Mouse (Mus musculus): ENCODE results near the gene Nedd9. TPM values are rescaled to one million over a fixed set of nuclear protein-coding genes. Genes with fewer than 3 reads are reported as not detected.

Gene Nedd9
- polyA plus RNA-seq, 1 experiment from 2014 or later = 12.4 TPM

- 19% methylated on average over 6 of the region's 6 CpGs for WGBS
- peak overlapping the region; percentile 38; the same call in 1 of the 2 replicates for H3K27ac ChIP-seq (replicated peaks)
Measured at GRCm38 (mm10) chr13:41402441-41403003, 84.6 kb downstream of the Nedd9 start.

GRCm38 (mm10) chr13:41401775-41402174 is 85.4 kb downstream of the Nedd9 start:
- no peak overlapping the region for H3K9ac ChIP-seq (replicated peaks)
- no peaks in the 10 kb centered on the region for H3K36me3 ChIP-seq
- H3K9me3 ChIP-seq (replicated peaks) = no peaks in the 10 kb centered on the region
- peak; percentile 92 for ATAC-seq (ENCODE audit: low FRiP score)
- H3K4me1 ChIP-seq = 0 out of 2 replicates have a peak, but pooled peaks cover 9% of the 10 kb centered on the region
- no peaks in the 10 kb centered on the region for H3K27me3 ChIP-seq (replicated peaks)
- 17% methylated on average over 5 of the region's 6 CpGs for WGBS
- H3K4me3 ChIP-seq (replicated peaks) = no peak overlapping the region
- peak overlapping the region; percentile 9; the same call in 1 of the 2 replicates for H3K4me2 ChIP-seq
- peak overlapping the region; percentile 45; the same call in 1 of the 2 replicates for H3K27ac ChIP-seq (replicated peaks)

More at GRCm38 (mm10) chr13:41402441-41403003, 84.6 kb downstream of the Nedd9 start:
- Histone ChIP-seq H3K4me1 (0 out of 2 replicates have a peak, but pooled peaks cover 9% of the 10 kb centered on the region), H3K27me3 (replicated peaks) (no peaks in the 10 kb centered on the region), H3K9me3 (replicated peaks) (no peaks in the 10 kb centered on the region), H3K36me3 (no peaks in the 10 kb centered on the region), H3K4me2 (peak overlapping the region; percentile 9; the same call in 1 of the 2 replicates), H3K9ac (replicated peaks) (no peak overlapping the region), H3K4me3 (replicated peaks) (no peak overlapping the region)
- ATAC-seq (ENCODE audit: low FRiP score) = peak; percentile 66

- no peak overlapping the region for H3K4me3 ChIP-seq (replicated peaks)
- no peak for ATAC-seq (ENCODE audit: low FRiP score)
Measured at GRCm38 (mm10) chr13:41400289-41400688, 86.9 kb downstream of the Nedd9 start.

GRCm38 (mm10) chr13:41392191-41392590 is 95.0 kb downstream of the Nedd9 start:
- Histone ChIP-seq H3K27me3 (replicated peaks) (no peaks in the 10 kb centered on the region), H3K4me3 (replicated peaks) (no peak overlapping the region), H3K27ac (replicated peaks) (no peak overlapping the region), H3K9ac (replicated peaks) (no peak overlapping the region), H3K4me2 (no peak overlapping the region), H3K36me3 (no peaks in the 10 kb centered on the region), H3K9me3 (replicated peaks) (no peaks in the 10 kb centered on the region), H3K4me1 (no peaks in the 10 kb centered on the region)
- 94% methylated on average over 2 of the region's 2 CpGs for WGBS
- no peak for ATAC-seq (ENCODE audit: low FRiP score)

More at GRCm38 (mm10) chr13:41400289-41400688, 86.9 kb downstream of the Nedd9 start:
- Histone ChIP-seq H3K27ac (replicated peaks) (no peak overlapping the region), H3K27me3 (replicated peaks) (no peaks in the 10 kb centered on the region), H3K4me1 (0 out of 2 replicates have a peak, but pooled peaks cover 9% of the 10 kb centered on the region), H3K36me3 (no peaks in the 10 kb centered on the region), H3K9ac (replicated peaks) (no peak overlapping the region), H3K9me3 (replicated peaks) (no peaks in the 10 kb centered on the region), H3K4me2 (no peak overlapping the region)
- WGBS = 88% methylated on average over 3 of the region's 3 CpGs

- Histone ChIP-seq H3K4me1 (0 out of 2 replicates have a peak, but pooled peaks cover 3% of the 10 kb centered on the region), H3K27me3 (replicated peaks) (no peaks in the 10 kb centered on the region), H3K36me3 (no peaks in the 10 kb centered on the region), H3K9me3 (replicated peaks) (no peaks in the 10 kb centered on the region), H3K4me2 (no peak overlapping the region), H3K4me3 (replicated peaks) (no peak overlapping the region), H3K9ac (replicated peaks) (no peak overlapping the region), H3K27ac (replicated peaks) (no peak overlapping the region)
- WGBS = 93% methylated on average over 2 of the region's 2 CpGs
- ATAC-seq (ENCODE audit: low FRiP score) = no peak
Measured at GRCm38 (mm10) chr13:41390698-41391097, 96.5 kb downstream of the Nedd9 start.

- H3K36me3 ChIP-seq = no peaks in the 10 kb centered on the region
- H3K9ac ChIP-seq (replicated peaks) = no peak overlapping the region
- H3K4me2 ChIP-seq = no peak overlapping the region
- no peak overlapping the region for H3K4me3 ChIP-seq (replicated peaks)
- H3K27ac ChIP-seq (replicated peaks) = no peak overlapping the region
- H3K4me1 ChIP-seq = 0 out of 2 replicates have a peak, but pooled peaks cover 3% of the 10 kb centered on the region
- no peaks in the 10 kb centered on the region for H3K27me3 ChIP-seq (replicated peaks)
- ATAC-seq (ENCODE audit: low FRiP score) = no peak
- WGBS = 69% methylated on average over 4 of the region's 4 CpGs
- H3K9me3 ChIP-seq (replicated peaks) = no peaks in the 10 kb centered on the region
Measured at GRCm38 (mm10) chr13:41386581-41386980, 100.6 kb downstream of the Nedd9 start.

- Histone ChIP-seq H3K9me3 (replicated peaks) (no peaks in the 10 kb centered on the region), H3K4me3 (replicated peaks) (no peak overlapping the region), H3K27ac (replicated peaks) (no peak overlapping the region), H3K4me1 (0 out of 2 replicates have a peak, but pooled peaks cover 3% of the 10 kb centered on the region), H3K4me2 (no peak overlapping the region), H3K9ac (replicated peaks) (no peak overlapping the region), H3K27me3 (replicated peaks) (no peaks in the 10 kb centered on the region), H3K36me3 (no peaks in the 10 kb centered on the region)
- no peak for ATAC-seq (ENCODE audit: low FRiP score)
- 77% methylated on average over 4 of the region's 4 CpGs for WGBS
Measured at GRCm38 (mm10) chr13:41384896-41385295, 102.3 kb downstream of the Nedd9 start.

GRCm38 (mm10) chr13:41382635-41383034 is 104.5 kb downstream of the Nedd9 start:
- H3K9me3 ChIP-seq (replicated peaks) = no peaks in the 10 kb centered on the region
- ATAC-seq (ENCODE audit: low FRiP score) = no peak
- H3K9ac ChIP-seq (replicated peaks) = no peak overlapping the region
- 0 out of 2 replicates have a peak, but pooled peaks cover 7% of the 10 kb centered on the region for H3K4me1 ChIP-seq
- H3K4me3 ChIP-seq (replicated peaks) = no peak overlapping the region
- no peaks in the 10 kb centered on the region for H3K27me3 ChIP-seq (replicated peaks)
- H3K36me3 ChIP-seq = no peaks in the 10 kb centered on the region
- H3K27ac ChIP-seq (replicated peaks) = no peak overlapping the region
- no peak overlapping the region for H3K4me2 ChIP-seq

- H3K4me3 ChIP-seq (replicated peaks) = no peak overlapping the region
- H3K4me1 ChIP-seq = peaks cover 13% of the 10 kb centered on the region; the same call in 1 of the 2 replicates
- no peak for ATAC-seq (ENCODE audit: low FRiP score)
- 89% methylated on average over 5 of the region's 5 CpGs for WGBS
- H3K4me2 ChIP-seq = no peak overlapping the region
- no peaks in the 10 kb centered on the region for H3K36me3 ChIP-seq
- no peak overlapping the region for H3K27ac ChIP-seq (replicated peaks)
- no peaks in the 10 kb centered on the region for H3K27me3 ChIP-seq (replicated peaks)
- H3K9me3 ChIP-seq (replicated peaks) = no peaks in the 10 kb centered on the region
- H3K9ac ChIP-seq (replicated peaks) = no peak overlapping the region
Measured at GRCm38 (mm10) chr13:41381806-41382546, 105.2 kb downstream of the Nedd9 start.

GRCm38 (mm10) chr13:41381041-41381805 is 105.9 kb downstream of the Nedd9 start:
- Histone ChIP-seq H3K9me3 (replicated peaks) (no peaks in the 10 kb centered on the region), H3K4me1 (peaks cover 11% of the 10 kb centered on the region; the same call in 1 of the 2 replicates), H3K4me2 (no peak overlapping the region), H3K4me3 (replicated peaks) (no peak overlapping the region), H3K36me3 (no peaks in the 10 kb centered on the region), H3K9ac (replicated peaks) (no peak overlapping the region), H3K27ac (replicated peaks) (no peak overlapping the region), H3K27me3 (replicated peaks) (no peaks in the 10 kb centered on the region)
- 81% methylated on average over 7 of the region's 7 CpGs for WGBS
- ATAC-seq (ENCODE audit: low FRiP score) = no peak

- H3K4me3 ChIP-seq (replicated peaks) = no peak overlapping the region
- no peaks in the 10 kb centered on the region for H3K27me3 ChIP-seq (replicated peaks)
- ATAC-seq (ENCODE audit: low FRiP score) = no peak
- 96% methylated on average over 4 of the region's 4 CpGs for WGBS
- H3K36me3 ChIP-seq = no peaks in the 10 kb centered on the region
- no peak overlapping the region for H3K9ac ChIP-seq (replicated peaks)
- H3K9me3 ChIP-seq (replicated peaks) = no peaks in the 10 kb centered on the region
- H3K27ac ChIP-seq (replicated peaks) = no peak overlapping the region
- H3K4me2 ChIP-seq = no peak overlapping the region
- H3K4me1 ChIP-seq = peaks cover 11% of the 10 kb centered on the region; the same call in 1 of the 2 replicates
Measured at GRCm38 (mm10) chr13:41379951-41380465, 107.2 kb downstream of the Nedd9 start.

All from neural tube, embryonic 15.5 days (tissue).